Mouse (Mus musculus): ENCODE measurements around the gene Acsf3. TPM values are rescaled to one million over a fixed set of nuclear protein-coding genes. Genes with fewer than 3 reads are reported as not detected.
A peak's percentile ranks its signal among the peaks of the same experiment; 100 is the strongest.

The Acsf3 gene
- polyA plus RNA-seq, 1 experiment from 2014 or later = 14.6 TPM

DNA sequence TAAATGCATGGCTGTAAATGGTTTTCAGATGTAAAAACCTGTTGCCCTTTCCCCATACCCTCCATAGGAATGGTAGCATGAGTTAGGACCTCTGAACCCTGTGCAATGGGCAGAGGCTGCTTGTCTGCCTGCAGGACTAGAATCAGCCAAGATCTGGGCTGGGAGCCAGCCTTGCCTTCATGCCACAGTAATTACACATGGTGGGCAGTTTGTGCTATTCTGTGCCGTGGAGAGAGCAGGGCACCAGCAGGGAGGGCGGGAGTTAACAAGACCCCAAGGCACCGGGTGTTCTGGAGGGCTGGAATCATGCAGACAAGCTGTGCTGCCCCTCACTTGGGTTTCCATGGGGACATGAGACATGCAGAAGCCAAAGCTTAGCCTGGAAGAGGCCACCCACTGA, 30.1 kb downstream of the Acsf3 start:
- H3K9me3 ChIP-seq (replicated peaks; ENCODE audit: control insufficient read depth, low read length) = no peaks in the 10 kb centered on the region
- ATAC-seq (replicated peaks; ENCODE audit: insufficient number of reproducible peaks, low FRiP score, low TSS enrichment, low read depth) (no peak), DNase-seq (ENCODE audit: low spot score) (no peak)
- H3K27ac ChIP-seq (replicated peaks; ENCODE audit: low read depth, low read length) = no peak overlapping the region
- no peaks in the 10 kb centered on the region for H3K27me3 ChIP-seq (ENCODE audit: control insufficient read depth, insufficient read depth, low read length)
- H3K9ac ChIP-seq (replicated peaks; ENCODE audit: low read length) = no peak overlapping the region
- WGBS = 65% methylated on average over 3 of the region's 3 CpGs
- H3K4me1 ChIP-seq (ENCODE audit: control insufficient read depth, insufficient read depth, low read length) = no peaks in the 10 kb centered on the region
- no peak overlapping the region for H3K4me3 ChIP-seq (ENCODE audit: low read depth, low read length)
- no peak overlapping the region for H3K4me2 ChIP-seq (ENCODE audit: low read depth, low read length)
- H3K36me3 ChIP-seq (replicated peaks; ENCODE audit: control insufficient read depth, insufficient read depth, low read depth, low read length) = no peaks in the 10 kb centered on the region

DNA sequence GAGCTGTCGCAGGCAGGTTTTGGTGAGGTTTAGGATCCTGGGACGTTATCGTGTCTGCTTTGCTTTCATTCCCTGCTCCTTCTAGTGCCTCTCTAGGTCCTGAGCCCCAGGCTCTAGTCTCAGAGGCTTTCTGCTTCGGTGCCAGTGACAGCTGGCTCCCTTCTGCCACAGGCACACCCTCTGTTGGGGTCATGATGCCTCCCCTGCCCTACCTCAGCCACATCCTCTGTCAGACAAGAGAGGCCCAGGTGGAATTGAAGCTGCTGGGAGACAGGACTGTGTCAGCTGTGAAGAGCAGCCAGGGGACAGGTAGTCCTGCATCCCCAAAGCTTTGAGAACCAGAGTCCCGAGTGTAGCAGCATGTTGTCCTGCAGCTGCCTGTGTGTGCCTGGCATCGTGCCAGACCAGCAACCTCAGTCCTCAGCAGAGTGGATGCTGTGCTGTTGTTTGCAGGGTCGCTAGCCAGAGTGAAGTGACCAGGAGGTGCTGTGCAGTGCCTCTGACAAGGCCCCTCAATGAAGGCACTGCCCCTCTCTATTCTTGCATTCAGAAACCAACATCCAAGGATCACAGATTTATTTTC, 31.8 kb downstream of the Acsf3 start:
- Histone ChIP-seq H3K9ac (replicated peaks; ENCODE audit: low read length) (no peak overlapping the region), H3K27ac (replicated peaks; ENCODE audit: low read depth, low read length) (no peak overlapping the region)

DNA sequence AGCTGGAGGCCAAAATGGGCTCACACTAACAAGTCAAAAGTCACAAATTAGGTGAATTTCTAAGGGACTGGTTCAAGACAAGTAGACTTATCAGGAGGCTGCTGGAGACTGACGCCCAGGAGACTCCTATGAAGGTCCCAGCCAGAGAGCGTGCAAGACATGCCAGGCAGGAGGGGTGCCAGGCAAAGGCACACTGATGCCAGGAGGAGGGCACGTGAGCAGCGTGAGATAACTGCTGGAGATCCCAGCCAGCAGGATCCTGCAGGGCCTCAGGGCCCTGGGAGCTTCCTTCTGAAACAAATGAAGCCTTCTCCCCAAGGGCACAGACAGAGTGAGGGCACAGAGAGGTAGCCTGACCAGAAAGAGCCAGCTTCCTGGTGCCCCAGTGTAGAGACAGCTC, 32.6 kb downstream of the Acsf3 start:
- no peak overlapping the region for H3K4me3 ChIP-seq (ENCODE audit: low read depth, low read length)
- ATAC-seq (replicated peaks; ENCODE audit: insufficient number of reproducible peaks, low FRiP score, low TSS enrichment, low read depth) = no peak
- no peaks in the 10 kb centered on the region for H3K9me3 ChIP-seq (replicated peaks; ENCODE audit: control insufficient read depth, low read length)
- no peak overlapping the region for H3K4me2 ChIP-seq (ENCODE audit: low read depth, low read length)
- H3K36me3 ChIP-seq (replicated peaks; ENCODE audit: control insufficient read depth, insufficient read depth, low read depth, low read length) = no peaks in the 10 kb centered on the region
- 74% methylated on average over 4 of the region's 4 CpGs for WGBS
- no peak overlapping the region for H3K9ac ChIP-seq (replicated peaks; ENCODE audit: low read length)
- H3K27me3 ChIP-seq (ENCODE audit: control insufficient read depth, insufficient read depth, low read length) = no peaks in the 10 kb centered on the region
- DNase-seq (ENCODE audit: low spot score) = no peak
- no peak overlapping the region for H3K27ac ChIP-seq (replicated peaks; ENCODE audit: low read depth, low read length)
- no peaks in the 10 kb centered on the region for H3K4me1 ChIP-seq (ENCODE audit: control insufficient read depth, insufficient read depth, low read length)

More for the DNA sequence above, 31.8 kb downstream of the Acsf3 start:
- 72% methylated on average over 7 of the region's 7 CpGs for WGBS
- Histone ChIP-seq H3K4me2 (ENCODE audit: low read depth, low read length) (no peak overlapping the region), H3K4me1 (ENCODE audit: control insufficient read depth, insufficient read depth, low read length) (no peaks in the 10 kb centered on the region), H3K27me3 (ENCODE audit: control insufficient read depth, insufficient read depth, low read length) (no peaks in the 10 kb centered on the region), H3K9me3 (replicated peaks; ENCODE audit: control insufficient read depth, low read length) (no peaks in the 10 kb centered on the region), H3K36me3 (replicated peaks; ENCODE audit: control insufficient read depth, insufficient read depth, low read depth, low read length) (no peaks in the 10 kb centered on the region), H3K4me3 (ENCODE audit: low read depth, low read length) (no peak overlapping the region)
- ATAC-seq (replicated peaks; ENCODE audit: insufficient number of reproducible peaks, low FRiP score, low TSS enrichment, low read depth) (no peak), DNase-seq (ENCODE audit: low spot score) (no peak)

DNA sequence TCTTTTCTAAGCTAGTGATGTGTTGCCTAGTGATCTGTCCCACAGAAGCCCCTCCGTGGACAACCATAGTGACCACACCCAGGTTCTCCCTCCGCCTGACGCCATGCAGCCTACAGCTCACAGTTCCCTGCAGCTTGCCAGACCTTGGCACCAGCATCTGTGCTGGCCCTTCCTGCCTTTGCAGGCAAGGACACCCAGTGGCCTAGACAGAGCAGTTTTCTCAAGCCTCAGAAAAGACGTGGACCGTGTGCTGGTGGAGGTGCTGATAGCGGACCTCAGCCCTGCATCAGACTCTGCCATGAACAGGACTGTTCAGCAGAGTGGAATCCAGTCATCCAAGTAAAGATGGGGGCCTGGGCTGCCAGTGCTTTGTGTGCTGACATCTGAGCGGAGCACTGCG, 35.1 kb downstream of the Acsf3 start:
- H3K36me3 ChIP-seq (replicated peaks; ENCODE audit: control insufficient read depth, insufficient read depth, low read depth, low read length) = no peaks in the 10 kb centered on the region
- no peaks in the 10 kb centered on the region for H3K9me3 ChIP-seq (replicated peaks; ENCODE audit: control insufficient read depth, low read length)
- no peaks in the 10 kb centered on the region for H3K27me3 ChIP-seq (ENCODE audit: control insufficient read depth, insufficient read depth, low read length)
- no peak overlapping the region for H3K9ac ChIP-seq (replicated peaks; ENCODE audit: low read length)
- no peak overlapping the region for H3K27ac ChIP-seq (replicated peaks; ENCODE audit: low read depth, low read length)
- no peak overlapping the region for H3K4me2 ChIP-seq (ENCODE audit: low read depth, low read length)
- WGBS = 88% methylated on average over 8 of the region's 8 CpGs
- H3K4me3 ChIP-seq (ENCODE audit: low read depth, low read length) = no peak overlapping the region
- no peak for DNase-seq (ENCODE audit: low spot score)
- ATAC-seq (replicated peaks; ENCODE audit: insufficient number of reproducible peaks, low FRiP score, low TSS enrichment, low read depth) = no peak
- no peaks in the 10 kb centered on the region for H3K4me1 ChIP-seq (ENCODE audit: control insufficient read depth, insufficient read depth, low read length)

DNA sequence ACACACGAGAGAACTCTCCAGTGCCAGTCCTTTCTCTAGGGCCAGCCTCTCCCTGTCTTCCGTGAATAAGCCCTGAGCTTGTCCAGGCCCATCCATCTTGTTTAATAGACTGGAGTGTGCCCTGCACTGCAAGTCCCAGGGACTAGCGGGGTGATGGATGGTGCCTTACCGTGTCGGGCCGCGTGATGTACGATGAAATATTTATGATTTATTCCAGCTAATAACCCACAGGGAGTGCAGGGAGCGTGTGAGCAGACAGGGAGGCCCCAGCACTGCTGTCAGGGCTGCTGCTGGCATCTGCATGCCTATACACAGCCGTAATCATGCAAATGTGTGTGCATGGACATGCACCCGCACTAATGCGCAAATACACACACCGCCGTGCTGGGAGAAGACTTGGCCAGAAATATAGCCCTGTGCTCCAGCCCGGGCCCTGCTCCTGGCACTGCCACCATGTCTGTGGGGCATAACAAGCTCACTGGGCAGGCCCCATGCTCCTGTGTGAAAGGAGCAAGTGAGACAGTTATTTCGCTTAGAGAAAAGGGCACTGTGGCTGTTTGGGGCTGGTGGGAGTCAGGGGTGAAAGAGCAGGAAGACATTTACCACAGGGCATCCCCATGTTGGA, 36.7 kb downstream of the Acsf3 start:
- Histone ChIP-seq H3K27ac (replicated peaks; ENCODE audit: low read depth, low read length) (no peak overlapping the region), H3K4me2 (ENCODE audit: low read depth, low read length) (no peak overlapping the region), H3K9me3 (replicated peaks; ENCODE audit: control insufficient read depth, low read length) (no peaks in the 10 kb centered on the region), H3K9ac (replicated peaks; ENCODE audit: low read length) (no peak overlapping the region), H3K36me3 (replicated peaks; ENCODE audit: control insufficient read depth, insufficient read depth, low read depth, low read length) (no peaks in the 10 kb centered on the region), H3K27me3 (ENCODE audit: control insufficient read depth, insufficient read depth, low read length) (no peaks in the 10 kb centered on the region), H3K4me3 (ENCODE audit: low read depth, low read length) (no peak overlapping the region), H3K4me1 (ENCODE audit: control insufficient read depth, insufficient read depth, low read length) (no peaks in the 10 kb centered on the region)
- WGBS = 88% methylated on average over 16 of the region's 16 CpGs
- no peak for DNase-seq (ENCODE audit: low spot score)
- 0 out of 2 replicates have a peak, but pooled peaks have one; percentile 17 for ATAC-seq (replicated peaks; ENCODE audit: insufficient number of reproducible peaks, low FRiP score, low TSS enrichment, low read depth)

DNA sequence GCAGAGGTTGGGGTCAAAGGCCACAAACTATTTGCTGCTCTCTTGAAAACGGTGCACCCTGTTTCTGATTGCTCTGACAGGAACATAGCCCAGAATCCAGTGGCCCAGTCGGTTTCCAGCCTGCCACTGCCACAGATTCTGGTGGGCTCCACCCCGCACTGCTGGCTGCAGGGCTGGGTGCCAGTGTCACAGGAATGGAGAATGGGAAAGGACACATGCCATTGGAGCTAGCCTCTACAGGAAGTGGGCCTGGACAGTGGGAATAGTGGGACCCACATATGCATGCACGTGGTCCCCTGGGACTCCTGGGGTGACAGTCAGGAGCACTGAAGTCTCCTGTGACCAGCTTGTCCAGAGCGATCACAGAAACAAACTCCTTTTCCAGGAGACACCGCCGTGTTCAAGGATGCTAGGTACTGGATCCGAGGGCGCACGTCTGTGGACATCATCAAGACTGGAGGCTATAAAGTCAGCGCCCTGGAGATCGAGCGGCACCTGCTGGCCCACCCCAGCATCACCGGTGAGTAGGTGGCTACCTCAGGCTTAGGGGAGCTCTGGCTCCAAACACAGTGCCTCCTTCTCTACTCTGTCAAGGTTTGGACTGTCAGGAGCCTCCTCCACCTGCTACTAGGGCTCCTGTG, 37.4 kb downstream of the Acsf3 start:
- no peaks in the 10 kb centered on the region for H3K9me3 ChIP-seq (replicated peaks; ENCODE audit: control insufficient read depth, low read length)
- H3K9ac ChIP-seq (replicated peaks; ENCODE audit: low read length) = no peak overlapping the region
- DNase-seq (ENCODE audit: low spot score) = no peak
- no peak overlapping the region for H3K27ac ChIP-seq (replicated peaks; ENCODE audit: low read depth, low read length)
- 74% methylated on average over 14 of the region's 14 CpGs for WGBS
- H3K4me2 ChIP-seq (ENCODE audit: low read depth, low read length) = no peak overlapping the region
- H3K36me3 ChIP-seq (replicated peaks; ENCODE audit: control insufficient read depth, insufficient read depth, low read depth, low read length) = no peaks in the 10 kb centered on the region
- ATAC-seq (replicated peaks; ENCODE audit: insufficient number of reproducible peaks, low FRiP score, low TSS enrichment, low read depth) = no peak
- H3K4me3 ChIP-seq (ENCODE audit: low read depth, low read length) = no peak overlapping the region
- H3K27me3 ChIP-seq (ENCODE audit: control insufficient read depth, insufficient read depth, low read length) = no peaks in the 10 kb centered on the region
- 0 out of 2 replicates have a peak, but pooled peaks cover 2% of the 10 kb centered on the region for H3K4me1 ChIP-seq (ENCODE audit: control insufficient read depth, insufficient read depth, low read length)

DNA sequence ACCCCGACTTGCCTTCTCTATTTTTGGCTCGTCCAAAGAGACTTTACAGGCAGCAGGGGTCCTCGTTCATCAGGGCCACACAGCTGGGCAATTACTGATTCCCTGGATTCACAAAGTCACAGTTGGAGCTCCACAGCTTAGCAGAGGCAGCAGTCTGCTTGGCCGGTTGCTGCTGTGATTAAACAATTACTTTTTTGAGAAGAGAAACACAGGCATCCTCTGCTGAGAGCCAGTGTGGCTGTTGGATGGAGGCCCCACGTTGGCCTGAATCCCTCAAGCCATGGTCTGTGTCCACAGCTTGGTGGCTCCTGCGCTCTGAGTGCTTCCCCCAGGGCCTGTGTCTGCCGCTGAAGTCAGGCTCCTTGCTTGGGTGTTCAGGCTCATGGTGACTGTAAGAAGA, 39.3 kb downstream of the Acsf3 start:
- H3K4me2 ChIP-seq (ENCODE audit: low read depth, low read length) = no peak overlapping the region; the same call in 1 of the 2 replicates
- DNase-seq (ENCODE audit: low spot score) = no peak
- WGBS = 19% methylated on average over 7 of the region's 7 CpGs
- no peak overlapping the region for H3K4me3 ChIP-seq (ENCODE audit: low read depth, low read length)
- H3K27ac ChIP-seq (replicated peaks; ENCODE audit: low read depth, low read length) = no peak overlapping the region
- H3K9me3 ChIP-seq (replicated peaks; ENCODE audit: control insufficient read depth, low read length) = no peaks in the 10 kb centered on the region
- 0 out of 2 replicates have a peak, but pooled peaks cover 2% of the 10 kb centered on the region for H3K4me1 ChIP-seq (ENCODE audit: control insufficient read depth, insufficient read depth, low read length)
- no peak for ATAC-seq (replicated peaks; ENCODE audit: insufficient number of reproducible peaks, low FRiP score, low TSS enrichment, low read depth)
- no peaks in the 10 kb centered on the region for H3K27me3 ChIP-seq (ENCODE audit: control insufficient read depth, insufficient read depth, low read length)
- no peaks in the 10 kb centered on the region for H3K36me3 ChIP-seq (replicated peaks; ENCODE audit: control insufficient read depth, insufficient read depth, low read depth, low read length)
- no peak overlapping the region for H3K9ac ChIP-seq (replicated peaks; ENCODE audit: low read length)

DNA sequence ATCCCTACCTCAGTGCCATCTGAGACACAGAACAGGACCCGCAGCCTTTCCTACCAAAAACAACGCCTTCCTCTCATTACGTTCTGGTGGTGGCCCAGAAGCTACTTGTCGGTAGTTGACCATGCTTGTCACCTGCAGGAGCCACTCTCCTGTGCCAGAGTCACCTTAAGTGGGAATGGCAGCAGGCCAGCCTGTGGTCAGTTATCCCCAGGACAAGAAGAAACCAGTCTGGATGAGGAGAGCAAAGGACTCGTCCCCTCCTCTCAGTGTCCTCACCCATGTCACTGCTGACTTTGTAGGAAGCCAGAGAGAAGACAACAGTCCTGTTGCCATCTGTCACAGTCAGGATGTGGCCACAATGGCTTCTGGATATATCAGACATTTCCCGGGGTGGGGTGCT, 41.7 kb downstream of the Acsf3 start:
- Histone ChIP-seq H3K4me1 (ENCODE audit: control insufficient read depth, insufficient read depth, low read length) (0 out of 2 replicates have a peak, but pooled peaks cover 2% of the 10 kb centered on the region), H3K4me2 (ENCODE audit: low read depth, low read length) (no peak overlapping the region), H3K4me3 (ENCODE audit: low read depth, low read length) (no peak overlapping the region), H3K9ac (replicated peaks; ENCODE audit: low read length) (no peak overlapping the region), H3K27ac (replicated peaks; ENCODE audit: low read depth, low read length) (no peak overlapping the region), H3K9me3 (replicated peaks; ENCODE audit: control insufficient read depth, low read length) (no peaks in the 10 kb centered on the region), H3K27me3 (ENCODE audit: control insufficient read depth, insufficient read depth, low read length) (no peaks in the 10 kb centered on the region), H3K36me3 (replicated peaks; ENCODE audit: control insufficient read depth, insufficient read depth, low read depth, low read length) (no peaks in the 10 kb centered on the region)
- no peak for DNase-seq (ENCODE audit: low spot score)
- 89% methylated on average over 6 of the region's 6 CpGs for WGBS
- no peak for ATAC-seq (replicated peaks; ENCODE audit: insufficient number of reproducible peaks, low FRiP score, low TSS enrichment, low read depth)
